Mouse (Mus musculus) embryonic fibroblast, embryonic 13.5 days (primary cell): ENCODE data around the gene Smagp.

Experiments used
- CTCF ChIP-seq: IDR thresholded peaks from 2 replicates; pipeline ENCODE4 v1.5.1; 2011; ENCODE audit warnings: mild to moderate bottlenecking, control low read depth, low read length, moderate library complexity, borderline replicate concordance; ENCODE audit not compliant: insufficient read depth
- POLR2A ChIP-seq: IDR thresholded peaks from 2 replicates; pipeline ENCODE4 v1.6.1; 2011; ENCODE audit warnings: low read depth, mild to moderate bottlenecking, control low read depth, low read length, moderate library complexity

DNA sequence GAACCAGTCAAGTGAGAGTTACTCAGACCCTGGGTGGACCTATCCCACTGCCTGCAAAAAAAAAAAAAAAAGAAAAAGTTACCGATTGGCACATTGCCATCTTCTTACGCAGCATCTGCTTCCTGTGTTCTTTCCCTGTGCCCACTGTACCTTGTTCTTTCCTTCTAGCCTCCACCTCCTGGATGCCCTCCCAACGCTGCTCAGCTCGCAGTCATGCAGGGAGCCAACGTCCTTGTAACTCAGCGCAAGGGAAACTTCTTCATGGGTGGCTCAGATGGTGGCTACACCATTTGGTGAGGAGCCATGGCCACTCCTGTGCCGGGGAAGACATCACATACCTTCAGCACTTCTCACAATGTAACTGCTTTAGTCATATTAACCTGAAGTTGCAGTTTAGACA is 17.5 kb downstream of the Smagp start:
- TF ChIP-seq CTCF = no peak
- no peak for TF ChIP-seq POLR2A
